Mouse (Mus musculus) layer of hippocampus, postnatal 14 days (tissue): ENCODE results near the gene Gm765. TPM values are rescaled to one million over a fixed set of nuclear protein-coding genes. Genes with fewer than 3 reads are reported as not detected.

Experiments
- DNase-seq, 2 experiments: peaks; one replicate each; pipeline ENCODE4 v3.0.0; 2021 to 2022; ENCODE audit warnings: low spot score in 2 of 2, mixed read lengths in 1 of 2
- total RNA-seq, 2 experiments: library from RNA; stranded (reverse); gene quantifications; 2 replicates each; pipeline ENCODE4 v1.2.3; 2021

Gene Gm765
- total RNA-seq, 2 experiments from 2014 or later, result not detected

DNA sequence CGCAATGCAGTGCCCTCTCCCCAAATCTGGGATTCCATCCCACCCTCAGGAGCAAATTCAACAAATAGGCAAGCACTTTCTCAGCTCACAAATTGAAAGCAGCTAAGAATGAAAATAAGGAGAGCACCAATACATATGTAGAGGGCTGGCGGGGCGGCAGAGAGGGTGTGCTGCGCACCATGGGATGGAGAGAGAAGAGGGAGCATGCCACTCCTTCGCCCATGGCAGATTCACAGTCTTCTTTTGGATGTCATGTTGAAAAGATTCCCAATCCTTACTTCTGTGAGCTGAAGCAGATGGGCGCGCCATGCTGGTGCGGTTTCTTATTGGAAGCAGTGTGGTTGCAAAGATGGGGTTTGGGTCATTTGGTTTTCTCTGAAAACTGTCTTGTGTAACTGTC is 118.6 kb downstream of the Gm765 start:
- DNase-seq, result no peak

DNA sequence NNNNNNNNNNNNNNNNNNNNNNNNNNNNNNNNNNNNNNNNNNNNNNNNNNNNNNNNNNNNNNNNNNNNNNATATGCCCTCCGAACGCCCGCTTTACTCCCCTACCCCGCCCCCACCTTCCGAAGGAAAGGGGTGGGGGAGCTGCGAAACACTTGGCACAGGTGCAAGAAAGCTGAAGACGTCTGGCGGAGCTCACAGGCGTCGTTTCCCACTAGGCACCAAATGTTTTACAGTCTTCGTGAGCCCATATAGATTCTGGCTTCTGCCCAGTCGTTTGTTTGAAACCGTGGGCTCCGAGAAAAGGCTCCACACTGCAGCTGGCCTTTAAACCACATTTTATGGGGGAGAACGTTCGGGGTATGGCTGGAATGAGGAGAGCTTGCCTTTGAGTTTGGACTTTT is 120.6 kb downstream of the Gm765 start:
- DNase-seq, result no peak

GRCm38 (mm10) chr6:98212225-98212624 is 130.3 kb downstream of the Gm765 start:
- no peak for DNase-seq

DNA sequence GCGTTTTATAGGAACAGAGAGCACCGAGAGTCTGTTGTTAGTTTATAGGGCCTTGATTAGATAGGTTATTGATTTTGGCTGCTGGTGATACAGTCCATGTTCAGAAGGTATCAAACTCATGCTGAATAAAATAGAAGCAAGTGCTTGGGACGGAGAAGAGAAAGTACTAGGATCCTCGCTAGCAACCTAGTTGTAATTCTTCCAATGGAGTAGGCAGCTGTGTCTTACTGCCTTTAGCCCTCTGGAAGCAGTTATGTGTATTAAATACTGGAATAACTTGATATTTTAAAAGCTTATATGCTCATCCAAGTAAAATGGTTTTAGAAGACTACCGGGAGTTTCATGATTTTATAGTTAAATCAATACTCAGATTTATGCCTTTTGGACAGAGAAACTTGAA is 132.3 kb downstream of the Gm765 start:
- no peak for DNase-seq

GRCm38 (mm10) chr6:98208051-98208450 is 134.5 kb downstream of the Gm765 start:
- DNase-seq, result no peak

GRCm38 (mm10) chr6:98198706-98199105 is 143.8 kb downstream of the Gm765 start:
- no peak for DNase-seq

DNA sequence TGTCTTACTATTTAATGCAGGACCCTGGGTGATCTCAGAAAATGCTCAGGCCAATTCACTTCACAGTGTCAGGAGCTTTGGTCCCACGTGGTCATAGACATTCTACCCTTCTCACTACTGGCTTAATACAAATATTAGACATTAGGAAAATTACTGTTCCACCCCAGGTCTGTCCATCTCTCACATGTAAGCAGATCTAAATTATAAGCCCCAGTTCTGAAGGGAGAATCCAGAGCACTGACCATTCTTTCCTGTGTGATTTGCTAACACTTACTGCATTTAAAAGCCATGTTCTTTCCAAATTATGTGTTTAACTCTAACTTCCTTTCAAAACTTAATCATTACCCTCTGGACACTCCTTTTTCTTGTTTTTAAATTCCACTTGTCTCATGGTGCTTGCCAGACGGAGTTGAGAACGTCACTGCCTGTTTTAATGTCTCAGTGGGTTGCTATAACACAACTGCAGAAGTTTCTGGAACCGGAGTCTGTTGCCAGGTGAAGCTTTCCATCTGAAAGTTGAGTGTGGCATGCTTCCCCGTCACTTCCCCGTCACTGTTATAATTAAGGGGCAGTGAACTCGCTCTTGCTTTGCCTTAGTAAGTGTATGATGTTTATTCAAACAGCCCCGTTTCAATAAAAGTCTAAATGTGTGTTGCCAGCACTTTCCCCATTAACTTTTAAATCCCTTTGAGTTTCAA is 151.7 kb downstream of the Gm765 start:
- no peak for DNase-seq
